Mouse (Mus musculus) liver, embryonic 12.5 days (tissue): ENCODE data around the gene Rapgef2. TPM values are rescaled to one million over a fixed set of nuclear protein-coding genes. Genes with fewer than 3 reads are reported as not detected.

ENCODE experiments used
- ATAC-seq: fragments of 200-750 bp; cut with Nextera tagmentation; 2 replicates; pipeline ENCODE4 v1.8.0; 2017; ENCODE audit warnings: moderate number of reproducible peaks, mild to moderate bottlenecking, moderate library complexity
- H3K27ac ChIP-seq: fragments of 300-500 bp; sonication (generic); 2 replicates; pipeline ENCODE4 v1.5.1; 2016; ENCODE audit warnings: mild to moderate bottlenecking
- H3K27me3 ChIP-seq: fragments of 300-500 bp; sonication (generic); replicated peaks from 2 replicates; pipeline ENCODE4 v1.6.1; 2016; ENCODE audit warnings: mild to moderate bottlenecking, moderate library complexity
- H3K36me3 ChIP-seq: fragments of 300-500 bp; sonication (generic); 2 replicates; pipeline ENCODE4 v1.6.1; 2016; ENCODE audit warnings: mild to moderate bottlenecking, moderate library complexity
- H3K4me1 ChIP-seq: fragments of 300-500 bp; sonication (generic); 2 replicates; pipeline ENCODE4 v1.6.1; 2016
- H3K4me2 ChIP-seq: fragments of 300-500 bp; sonication (generic); 2 replicates; pipeline ENCODE4 v1.6.1; 2016; ENCODE audit warnings: mild to moderate bottlenecking, moderate library complexity
- H3K4me3 ChIP-seq: fragments of 300-500 bp; sonication (generic); 2 replicates; pipeline ENCODE4 v1.5.1; 2016; ENCODE audit warnings: mild to moderate bottlenecking, moderate library complexity
- H3K9ac ChIP-seq: fragments of 300-500 bp; sonication (generic); 2 replicates; pipeline ENCODE4 v1.6.1; 2016; ENCODE audit warnings: mild to moderate bottlenecking, moderate library complexity
- H3K9me3 ChIP-seq: fragments of 300-500 bp; sonication (generic); replicated peaks from 2 replicates; pipeline ENCODE4 v1.6.1; 2016; ENCODE audit warnings: mild to moderate bottlenecking, moderate library complexity
- WGBS: fragments of 180-500 bp; shearing (Covaris S2); methylation state at CpG from one replicate; pipeline ENCODE4 v1.1.7; 2016; ENCODE audit not compliant: insufficient replicate concordance; 5-methylcytosine and 5-hydroxymethylcytosine counted together
- polyA plus RNA-seq: library from polyadenylated mRNA; unstranded; fragments of >200 nt; fragmentation: Nextera tagmentation; extraction: Ambion mirVana; gene quantifications from 2 replicates; pipeline ENCODE4 v1.2.1, GENCODE M21; 2016

Rapgef2 gene
- polyA plus RNA-seq, 1 experiment from 2014 or later = 2.1 TPM

GRCm38 (mm10) chr3:79206524-79206923 is 79.8 kb downstream of the Rapgef2 start:
- WGBS = 77% methylated on average over 7 of the region's 7 CpGs
- H3K4me1 ChIP-seq = peaks cover 11% of the 10 kb centered on the region
- no peaks in the 10 kb centered on the region for H3K36me3 ChIP-seq
- H3K4me3 ChIP-seq = no peak overlapping the region
- H3K9ac ChIP-seq = no peak overlapping the region
- ATAC-seq = no peak
- no peaks in the 10 kb centered on the region for H3K27me3 ChIP-seq
- H3K4me2 ChIP-seq = no peak overlapping the region
- no peaks in the 10 kb centered on the region for H3K9me3 ChIP-seq
- H3K27ac ChIP-seq = no peak overlapping the region

GRCm38 (mm10) chr3:79205981-79206380 is 80.3 kb downstream of the Rapgef2 start:
- Histone ChIP-seq H3K4me2 (no peak overlapping the region), H3K4me3 (no peak overlapping the region), H3K9me3 (no peaks in the 10 kb centered on the region), H3K27me3 (no peaks in the 10 kb centered on the region), H3K9ac (no peak overlapping the region), H3K27ac (no peak overlapping the region), H3K36me3 (no peaks in the 10 kb centered on the region), H3K4me1 (peaks cover 11% of the 10 kb centered on the region)
- no peak for ATAC-seq
- 72% methylated on average over 4 of the region's 4 CpGs for WGBS

- ATAC-seq = no peak
- no peak overlapping the region for H3K27ac ChIP-seq
- H3K27me3 ChIP-seq = no peaks in the 10 kb centered on the region
- 38% methylated on average over 3 of the region's 3 CpGs for WGBS
- H3K9me3 ChIP-seq = no peaks in the 10 kb centered on the region
- H3K36me3 ChIP-seq = no peaks in the 10 kb centered on the region
- H3K4me2 ChIP-seq = no peak overlapping the region
- no peak overlapping the region for H3K9ac ChIP-seq
- no peak overlapping the region for H3K4me3 ChIP-seq
- H3K4me1 ChIP-seq = peaks cover 11% of the 10 kb centered on the region
Observed at GRCm38 (mm10) chr3:79205112-79205511, 81.2 kb downstream of the Rapgef2 start.

- no peak for ATAC-seq
Observed at GRCm38 (mm10) chr3:79204261-79204660, 82.1 kb downstream of the Rapgef2 start.

GRCm38 (mm10) chr3:79203821-79204220 is 82.5 kb downstream of the Rapgef2 start:
- Histone ChIP-seq H3K4me1 (peaks cover 11% of the 10 kb centered on the region), H3K9me3 (no peaks in the 10 kb centered on the region), H3K4me3 (no peak overlapping the region), H3K9ac (no peak overlapping the region), H3K27me3 (no peaks in the 10 kb centered on the region), H3K27ac (no peak overlapping the region), H3K4me2 (no peak overlapping the region), H3K36me3 (no peaks in the 10 kb centered on the region)
- 70% methylated on average over 5 of the region's 5 CpGs for WGBS
- no peak for ATAC-seq

More at GRCm38 (mm10) chr3:79204261-79204660, 82.1 kb downstream of the Rapgef2 start:
- Histone ChIP-seq H3K4me2 (no peak overlapping the region), H3K4me1 (peaks cover 11% of the 10 kb centered on the region), H3K9me3 (no peaks in the 10 kb centered on the region), H3K9ac (no peak overlapping the region), H3K27me3 (no peaks in the 10 kb centered on the region), H3K27ac (no peak overlapping the region), H3K36me3 (no peaks in the 10 kb centered on the region), H3K4me3 (no peak overlapping the region)
- 78% methylated on average over 9 of the region's 9 CpGs for WGBS

- ATAC-seq = 0 out of 2 replicates have a peak, but pooled peaks have one; percentile 18
- Histone ChIP-seq H3K9me3 (no peaks in the 10 kb centered on the region), H3K9ac (no peak overlapping the region), H3K27me3 (no peaks in the 10 kb centered on the region), H3K4me3 (no peak overlapping the region), H3K36me3 (no peaks in the 10 kb centered on the region), H3K4me1 (peaks cover 11% of the 10 kb centered on the region), H3K4me2 (no peak overlapping the region), H3K27ac (no peak overlapping the region)
- WGBS = 58% methylated on average over 3 of the region's 3 CpGs
Observed at GRCm38 (mm10) chr3:79203178-79203577, 83.1 kb downstream of the Rapgef2 start.

- Histone ChIP-seq H3K4me2 (peak overlapping the region; percentile 28), H3K4me3 (no peak overlapping the region), H3K27ac (no peak overlapping the region), H3K9ac (no peak overlapping the region), H3K27me3 (no peaks in the 10 kb centered on the region), H3K4me1 (peaks cover 11% of the 10 kb centered on the region), H3K36me3 (no peaks in the 10 kb centered on the region), H3K9me3 (no peaks in the 10 kb centered on the region)
- 24% methylated on average over 11 of the region's 11 CpGs for WGBS
- peak; percentile 48; the same call in 1 of the 2 replicates for ATAC-seq
Observed at GRCm38 (mm10) chr3:79202275-79203153, 83.8 kb downstream of the Rapgef2 start.

- no peaks in the 10 kb centered on the region for H3K36me3 ChIP-seq
- H3K9me3 ChIP-seq = no peaks in the 10 kb centered on the region
- no peaks in the 10 kb centered on the region for H3K27me3 ChIP-seq
- no peak for ATAC-seq
- no peak overlapping the region for H3K9ac ChIP-seq
- WGBS = 43% methylated on average over 6 of the region's 6 CpGs
- H3K4me2 ChIP-seq = 0 out of 2 replicates have a peak overlapping the region, but pooled peaks have one; percentile 14
- 0 out of 2 replicates have a peak, but pooled peaks cover 8% of the 10 kb centered on the region for H3K4me1 ChIP-seq
- H3K4me3 ChIP-seq = no peak overlapping the region
- H3K27ac ChIP-seq = no peak overlapping the region
Observed at GRCm38 (mm10) chr3:79196708-79197437, 89.4 kb downstream of the Rapgef2 start.

GRCm38 (mm10) chr3:79195280-79195679 is 91.0 kb downstream of the Rapgef2 start:
- H3K27ac ChIP-seq = no peak overlapping the region
- 70% methylated on average over 9 of the region's 9 CpGs for whole genome bisulfite sequencing
- H3K4me1 ChIP-seq = 0 out of 2 replicates have a peak, but pooled peaks cover 8% of the 10 kb centered on the region
- H3K4me2 ChIP-seq = no peak overlapping the region
- no peaks in the 10 kb centered on the region for H3K9me3 ChIP-seq
- H3K36me3 ChIP-seq = no peaks in the 10 kb centered on the region
- no peaks in the 10 kb centered on the region for H3K27me3 ChIP-seq
- ATAC-seq = no peak
- H3K4me3 ChIP-seq = no peak overlapping the region
- H3K9ac ChIP-seq = no peak overlapping the region

GRCm38 (mm10) chr3:79194111-79194793 is 92.1 kb downstream of the Rapgef2 start:
- no peaks in the 10 kb centered on the region for H3K36me3 ChIP-seq
- H3K4me2 ChIP-seq = no peak overlapping the region
- H3K4me3 ChIP-seq = no peak overlapping the region
- H3K9ac ChIP-seq = no peak overlapping the region
- H3K27me3 ChIP-seq = no peaks in the 10 kb centered on the region
- H3K4me1 ChIP-seq = 0 out of 2 replicates have a peak, but pooled peaks cover 8% of the 10 kb centered on the region
- ATAC-seq = no peak
- 54% methylated on average over 8 of the region's 8 CpGs for WGBS
- no peaks in the 10 kb centered on the region for H3K9me3 ChIP-seq
- H3K27ac ChIP-seq = no peak overlapping the region

- no peak overlapping the region for H3K4me3 ChIP-seq
Observed at GRCm38 (mm10) chr3:79193001-79193400, 93.3 kb downstream of the Rapgef2 start.

More at GRCm38 (mm10) chr3:79193001-79193400, 93.3 kb downstream of the Rapgef2 start:
- ATAC-seq = no peak
- Histone ChIP-seq H3K4me1 (0 out of 2 replicates have a peak, but pooled peaks cover 8% of the 10 kb centered on the region), H3K4me2 (no peak overlapping the region), H3K36me3 (no peaks in the 10 kb centered on the region), H3K27ac (no peak overlapping the region), H3K27me3 (no peaks in the 10 kb centered on the region), H3K9me3 (no peaks in the 10 kb centered on the region), H3K9ac (no peak overlapping the region)
- 62% methylated on average over 4 of the region's 4 CpGs for WGBS
